Mouse (Mus musculus) hindbrain, embryonic 16.5 days (tissue): ENCODE measurements around the gene Arhgef12. TPM values are rescaled to one million over a fixed set of nuclear protein-coding genes. Genes with fewer than 3 reads are reported as not detected.

ENCODE experiments used
- polyA plus RNA-seq: library from polyadenylated mRNA; unstranded; fragments of >200 nt; fragmentation: Nextera tagmentation; extraction: Ambion mirVana; gene quantifications from 2 replicates; pipeline ENCODE4 v1.2.1, GENCODE M21; 2015

The Arhgef12 gene
- polyA plus RNA-seq, 1 experiment from 2014 or later = 17.9 TPM

Other genes with a start within 250 kb of the Arhgef12 start
- 11.4 and 12.0 TPM in 2 replicates for gene Grik4, start 162.7 kb downstream of the Arhgef12 start, polyA plus RNA-seq
- 9.2 and 11.4 TPM in 2 replicates for gene Tmem136, start 9.3 kb upstream of the Arhgef12 start, polyA plus RNA-seq
- 0.11 TPM in 1 of 2 replicates, not detected in the other for gene Pou2f3, start 103.1 kb upstream of the Arhgef12 start, polyA plus RNA-seq
- 4.1 and 7.0 TPM in 2 replicates for gene Oaf, start 132.7 kb upstream of the Arhgef12 start, polyA plus RNA-seq
- not detected in 2 replicates for gene Trim29, start 203.6 kb upstream of the Arhgef12 start, polyA plus RNA-seq